Mouse (Mus musculus): ENCODE data around the gene Shc2.

The Shc2 gene

DNA sequence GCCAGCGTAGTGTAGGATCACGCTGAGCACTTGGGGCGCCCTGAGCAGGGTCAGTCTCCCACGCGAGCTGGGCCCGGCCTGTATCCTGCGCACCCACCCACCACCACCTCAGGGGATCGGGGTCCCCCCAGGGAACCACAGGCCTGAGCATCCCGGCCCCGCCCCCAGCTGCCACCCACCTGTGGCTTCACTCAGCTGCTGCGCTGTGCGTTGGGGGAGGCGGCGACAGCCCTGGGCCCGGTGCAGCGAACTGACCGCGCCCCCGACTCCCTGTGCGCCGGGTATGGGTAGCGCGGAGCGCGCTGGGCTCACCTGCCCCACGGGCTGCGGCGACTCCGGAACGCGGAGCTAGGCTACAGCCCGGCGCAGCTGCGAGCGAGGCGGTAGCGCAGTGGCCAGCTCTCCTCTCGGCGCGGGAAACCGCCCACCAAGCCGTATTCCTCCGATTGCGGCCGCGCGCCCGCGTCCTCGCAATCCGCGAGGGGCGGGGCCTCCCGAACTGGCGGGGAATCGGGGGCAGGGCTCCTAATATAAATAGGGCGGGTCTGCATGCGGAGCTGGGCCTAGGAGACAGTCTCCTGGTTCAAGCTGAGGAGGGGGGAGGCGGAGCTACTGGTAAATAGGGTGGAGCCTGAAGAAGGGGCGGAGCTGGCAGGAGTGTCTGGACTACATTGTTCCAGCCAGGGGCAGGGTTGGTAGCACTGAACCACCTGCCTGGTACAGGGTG is 24.0 kb downstream of the Shc2 start, which contains the start of gene C2cd4c:
Gene C2cd4c, minus strand, starts transcription at position 448 of the 727 bp plus-strand sequence.
- DNase-seq (ENCODE audit: low read depth): no peak

DNA sequence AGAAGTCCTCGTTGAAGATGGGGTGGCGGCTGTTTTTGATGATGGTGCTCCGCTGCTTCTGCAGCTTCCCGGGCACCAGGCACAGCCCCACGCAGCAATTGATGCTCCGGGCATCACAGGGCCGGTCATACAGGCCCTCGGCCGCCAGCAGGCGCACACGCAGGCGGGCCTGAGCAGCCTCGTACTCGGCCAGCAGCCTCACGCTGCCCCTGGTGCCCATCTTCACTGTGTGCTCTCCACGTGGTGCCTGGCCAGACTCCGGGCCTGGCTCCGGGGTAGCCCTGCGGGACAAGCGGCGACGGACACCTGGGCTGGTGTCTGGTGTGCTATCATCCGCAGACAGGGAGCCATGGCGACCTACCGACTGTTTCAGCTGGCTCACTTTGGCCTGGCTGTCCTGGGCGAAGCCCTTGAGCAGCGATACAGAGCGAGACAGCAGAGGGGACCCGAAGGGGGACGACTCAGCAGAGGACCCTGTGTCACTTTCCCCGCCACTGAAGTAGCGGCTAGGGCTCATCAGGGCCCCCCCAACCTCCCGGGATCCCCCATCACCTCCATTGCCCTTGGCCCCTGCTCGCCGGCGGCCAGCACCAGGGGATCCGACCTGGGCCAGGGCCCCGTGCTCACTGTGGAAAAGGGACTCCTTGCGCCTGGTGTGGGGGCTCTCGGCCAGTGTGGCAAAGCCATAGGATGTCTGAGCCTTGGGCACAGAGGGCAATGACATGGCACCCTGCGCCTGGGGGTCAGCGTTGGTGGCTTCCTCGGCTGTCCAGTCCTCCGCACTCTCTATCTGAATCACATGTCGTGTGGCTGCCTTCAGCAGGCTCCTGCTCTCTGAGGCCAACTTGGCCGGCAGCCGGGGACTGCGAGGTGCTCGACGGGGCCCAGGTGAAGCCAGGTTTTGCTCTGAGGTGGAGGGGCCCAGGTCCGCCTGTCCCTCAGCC is 25.3 kb downstream of the Shc2 start:
- no peak for DNase-seq (ENCODE audit: low read depth)

DNA sequence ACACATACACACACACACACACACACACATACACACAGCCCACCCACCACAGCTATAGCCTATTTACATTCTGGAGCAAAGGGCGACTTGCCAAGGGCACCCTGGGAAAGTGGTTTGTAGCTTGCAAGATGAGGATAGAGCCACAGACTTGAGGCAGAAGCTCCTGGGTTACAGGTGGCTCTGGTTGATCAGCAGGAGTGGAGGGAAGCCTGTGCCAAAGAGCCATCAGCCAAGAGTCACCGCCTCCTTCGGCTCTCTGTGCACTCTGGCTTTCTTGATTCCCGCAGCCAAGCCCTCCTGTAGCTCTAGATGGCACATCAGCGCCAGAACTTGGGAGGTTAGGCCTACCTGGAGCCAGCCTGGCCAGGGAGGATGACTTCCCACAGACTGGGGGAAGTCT is 26.4 kb downstream of the Shc2 start:
- DNase-seq (ENCODE audit: low read depth): no peak

DNA sequence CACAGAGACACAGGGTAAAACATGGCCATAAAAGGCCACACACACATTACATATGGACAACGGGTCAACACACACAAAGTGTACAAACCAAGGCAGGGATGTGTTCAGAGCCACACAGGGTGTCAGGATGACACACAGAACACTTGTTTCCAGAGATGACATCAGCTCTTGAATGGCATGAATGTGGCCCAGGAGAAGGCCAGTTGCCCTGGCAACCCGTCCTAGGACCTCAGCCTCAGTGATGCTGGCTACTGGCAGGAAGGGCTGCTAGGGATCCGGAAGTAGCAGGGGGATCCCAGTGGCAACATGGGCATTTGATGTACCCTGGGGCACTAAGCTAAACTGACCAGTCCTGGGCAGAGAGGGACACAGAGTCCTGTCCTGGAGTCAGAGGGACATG is 28.4 kb downstream of the Shc2 start:
- no peak for DNase-seq (ENCODE audit: low read depth)

DNA sequence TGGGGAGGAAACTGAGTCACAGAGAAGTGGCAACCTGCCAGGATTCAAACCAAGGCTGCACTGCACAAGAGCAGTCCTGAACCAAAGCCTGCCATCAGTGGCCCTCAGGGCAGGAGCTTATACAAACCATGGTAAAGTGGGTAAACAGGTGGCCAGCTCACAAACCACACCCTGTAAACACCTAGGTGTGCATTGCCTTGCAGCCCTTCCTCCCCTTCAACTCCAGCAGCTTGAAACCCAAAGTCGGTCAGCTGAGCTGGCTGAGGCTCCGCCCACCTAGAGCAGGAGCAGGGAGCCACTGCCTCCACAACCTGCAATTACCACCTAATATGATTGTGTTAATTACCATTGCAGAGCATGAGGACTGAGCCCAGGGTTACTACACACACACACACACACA is 29.8 kb downstream of the Shc2 start:
- DNase-seq (ENCODE audit: low read depth): no peak

DNA sequence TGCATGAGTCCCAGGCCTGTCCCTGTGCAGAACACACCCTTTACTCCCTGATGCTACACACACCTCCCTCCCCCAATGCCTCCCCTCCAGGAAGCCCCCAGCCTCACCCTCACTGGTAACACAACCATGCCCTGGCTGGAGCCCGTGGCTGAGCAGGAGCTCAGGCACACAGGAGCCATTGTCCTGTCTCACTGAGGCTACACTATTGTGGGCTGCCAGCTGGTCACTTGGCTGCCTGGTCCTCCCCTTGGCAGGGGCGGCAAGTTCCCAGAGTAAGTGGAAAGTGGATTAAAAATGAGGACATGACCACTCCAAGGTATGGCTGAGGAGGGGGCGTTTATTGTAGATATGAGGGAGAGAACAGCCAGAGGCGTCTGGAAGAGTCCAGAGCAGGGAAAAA is 31.2 kb downstream of the Shc2 start:
- DNase-seq (ENCODE audit: low read depth): no peak

DNA sequence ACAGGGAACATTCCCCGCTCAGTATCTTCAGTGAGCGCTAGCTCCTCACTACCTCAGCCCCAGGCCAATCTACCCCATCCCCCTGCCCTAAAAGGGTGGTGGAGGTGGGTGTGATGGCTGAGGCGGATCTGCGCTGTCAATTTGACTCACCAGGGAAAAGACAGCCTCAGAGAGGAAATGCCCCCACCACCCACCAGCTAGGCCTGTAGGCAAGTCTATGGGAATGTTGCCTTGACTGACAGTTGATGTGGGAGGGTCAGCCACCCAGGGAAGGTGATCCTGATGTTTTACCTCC is 39.8 kb downstream of the Shc2 start:
- no peak for DNase-seq (ENCODE audit: low read depth)

DNA sequence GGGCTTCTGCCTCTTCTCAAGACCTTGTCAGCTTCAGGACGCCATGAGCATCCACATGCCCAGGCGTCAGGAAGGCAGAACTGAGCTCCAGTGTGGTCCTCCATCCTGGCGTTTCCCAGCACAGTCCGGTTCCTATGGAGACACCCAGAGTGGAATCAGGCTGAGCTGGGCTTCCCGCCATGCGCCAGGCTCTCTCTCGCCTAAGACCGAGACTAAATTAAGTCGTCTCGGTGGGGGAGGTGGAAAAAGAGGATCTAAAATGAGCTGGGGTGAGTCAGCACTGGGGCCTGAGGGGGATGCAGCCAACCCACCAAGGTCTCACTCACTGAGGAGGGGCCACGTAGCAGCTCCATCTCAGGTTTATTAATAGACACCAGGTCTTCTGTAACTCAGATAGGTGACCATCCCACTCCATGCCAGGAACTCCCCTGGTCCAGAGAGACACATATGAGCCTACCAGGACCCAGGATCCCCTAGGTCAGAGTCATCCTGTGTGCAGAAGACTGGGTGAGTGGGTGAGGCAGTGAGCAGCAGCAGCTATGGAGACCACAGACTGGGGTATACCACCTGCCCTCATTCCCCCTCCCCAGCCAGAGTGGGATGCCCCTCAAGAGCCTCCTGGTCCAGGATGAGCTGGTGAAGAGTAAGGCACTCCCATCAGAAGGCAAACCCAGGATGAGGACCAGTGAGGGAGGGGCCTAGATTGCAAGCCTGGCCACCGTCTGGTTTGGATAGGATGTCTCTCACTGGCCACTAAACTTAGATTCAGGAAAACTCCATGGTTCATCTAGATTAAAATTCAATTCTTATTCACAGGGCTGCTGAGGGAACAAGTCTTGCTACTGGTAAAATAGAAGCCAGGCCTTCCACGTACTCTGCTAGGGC is 40.4 kb downstream of the Shc2 start:
- no peak for DNase-seq (ENCODE audit: low read depth)

DNA sequence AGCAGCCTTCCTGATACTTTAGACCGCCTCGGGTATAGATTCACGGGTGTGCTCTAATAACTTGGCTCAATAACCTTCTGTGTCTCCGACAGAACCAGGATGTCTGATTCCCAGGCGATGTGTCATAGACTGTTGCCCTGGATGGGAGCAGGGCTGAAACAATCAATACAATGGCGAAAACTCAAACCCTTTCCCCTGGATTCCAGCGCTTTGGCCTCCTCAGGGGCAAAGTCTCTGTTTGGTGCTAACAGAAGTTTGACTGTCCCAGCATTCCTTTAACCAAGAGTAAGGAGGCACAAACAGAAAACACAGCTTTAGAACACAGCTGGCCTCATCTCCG is 42.2 kb downstream of the Shc2 start:
- no peak for DNase-seq (ENCODE audit: low read depth)

DNA sequence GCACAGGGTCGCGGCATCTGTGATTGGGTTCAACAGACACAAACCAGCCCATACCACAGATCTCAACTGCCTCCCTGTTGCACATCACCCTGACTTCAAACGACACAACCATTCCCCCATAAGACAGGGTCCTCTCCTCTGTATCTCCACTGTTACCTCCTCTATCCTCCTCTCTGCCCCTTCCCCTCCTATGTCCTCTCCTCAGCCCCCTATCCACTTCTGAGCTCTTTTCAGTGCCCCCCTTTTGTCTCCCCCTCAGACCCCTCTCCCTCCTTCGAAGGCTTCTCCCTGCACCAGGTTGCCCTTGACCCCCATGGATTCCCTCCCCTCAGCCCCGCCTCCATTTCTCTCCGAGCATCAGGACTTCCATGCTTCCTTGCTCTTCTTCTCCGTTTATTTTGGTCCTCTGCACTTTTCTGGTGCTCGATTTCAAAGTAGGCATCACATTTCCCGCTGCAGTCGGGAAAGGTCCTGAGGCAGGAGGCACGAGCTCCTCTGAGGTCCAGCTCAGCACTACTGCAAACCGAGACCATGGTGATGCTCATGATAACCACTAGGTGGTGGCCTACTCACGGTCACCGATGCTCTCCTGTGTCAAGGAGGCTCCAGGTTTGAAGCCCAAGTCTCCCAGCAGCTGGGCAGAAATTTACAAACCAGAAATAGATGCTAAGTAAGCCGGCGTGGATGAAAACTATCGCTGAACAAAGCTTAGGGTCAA is 42.7 kb downstream of the Shc2 start:
- peak; percentile 44 for DNase-seq (ENCODE audit: low read depth)

DNA sequence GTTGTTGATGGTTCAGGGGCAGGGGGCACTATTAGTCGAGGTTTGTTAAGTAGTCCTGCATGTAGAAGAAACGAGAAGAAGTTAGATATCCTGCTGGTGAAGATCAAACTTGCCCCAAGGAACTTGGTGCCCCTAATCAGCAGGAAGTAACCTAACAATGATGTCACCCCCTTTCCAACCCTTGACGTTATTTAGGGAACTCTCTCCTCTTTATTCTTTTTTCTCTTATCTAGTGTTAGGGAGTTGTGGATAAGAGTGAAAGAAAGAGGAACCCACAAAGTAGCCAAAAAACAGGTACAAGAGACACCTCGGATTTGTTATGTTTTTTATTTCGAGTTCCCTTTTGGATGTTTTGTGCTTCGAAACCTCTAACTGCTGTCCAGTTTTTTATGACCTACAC is 43.6 kb downstream of the Shc2 start:
- DNase-seq (ENCODE audit: low read depth): no peak

DNA sequence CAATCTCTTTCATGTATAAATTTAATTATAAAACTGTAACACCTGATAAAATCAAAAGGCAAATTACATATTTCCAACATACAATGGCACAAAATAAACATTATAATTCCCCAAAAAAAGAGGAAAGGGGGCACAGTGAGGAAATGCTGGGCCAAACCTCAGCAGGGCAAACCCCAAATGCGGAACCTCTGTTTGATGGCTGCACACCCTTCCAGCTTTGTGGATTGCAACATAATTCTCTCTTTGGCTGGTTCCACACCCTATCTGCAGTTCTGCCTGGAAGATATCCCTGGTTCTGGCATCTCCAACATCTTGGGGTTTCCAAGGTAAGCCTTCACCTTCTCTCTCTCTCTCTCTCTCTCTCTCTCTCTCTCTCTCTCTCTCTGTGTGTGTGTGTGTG is 47.0 kb downstream of the Shc2 start:
- no peak for DNase-seq (ENCODE audit: low read depth)

DNA sequence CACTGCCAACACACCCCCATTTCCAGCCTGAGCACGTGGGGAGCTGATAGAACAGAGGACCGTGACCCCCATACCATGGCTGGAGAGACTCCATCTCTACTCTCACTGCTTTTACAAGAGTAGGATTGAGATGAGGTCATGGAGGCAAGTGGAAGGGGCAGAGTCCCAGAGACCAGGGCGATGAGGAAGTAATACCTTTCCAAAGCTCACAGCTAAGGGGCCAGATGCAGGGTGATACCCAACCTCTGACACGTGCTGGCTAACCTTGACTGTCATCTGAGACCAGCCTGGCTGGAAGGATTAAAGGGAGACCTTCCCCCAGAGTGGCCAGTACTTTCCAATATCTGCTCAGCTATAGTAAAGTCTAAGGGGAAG is 50.0 kb downstream of the Shc2 start:
- DNase-seq (ENCODE audit: low read depth): no peak

DNA sequence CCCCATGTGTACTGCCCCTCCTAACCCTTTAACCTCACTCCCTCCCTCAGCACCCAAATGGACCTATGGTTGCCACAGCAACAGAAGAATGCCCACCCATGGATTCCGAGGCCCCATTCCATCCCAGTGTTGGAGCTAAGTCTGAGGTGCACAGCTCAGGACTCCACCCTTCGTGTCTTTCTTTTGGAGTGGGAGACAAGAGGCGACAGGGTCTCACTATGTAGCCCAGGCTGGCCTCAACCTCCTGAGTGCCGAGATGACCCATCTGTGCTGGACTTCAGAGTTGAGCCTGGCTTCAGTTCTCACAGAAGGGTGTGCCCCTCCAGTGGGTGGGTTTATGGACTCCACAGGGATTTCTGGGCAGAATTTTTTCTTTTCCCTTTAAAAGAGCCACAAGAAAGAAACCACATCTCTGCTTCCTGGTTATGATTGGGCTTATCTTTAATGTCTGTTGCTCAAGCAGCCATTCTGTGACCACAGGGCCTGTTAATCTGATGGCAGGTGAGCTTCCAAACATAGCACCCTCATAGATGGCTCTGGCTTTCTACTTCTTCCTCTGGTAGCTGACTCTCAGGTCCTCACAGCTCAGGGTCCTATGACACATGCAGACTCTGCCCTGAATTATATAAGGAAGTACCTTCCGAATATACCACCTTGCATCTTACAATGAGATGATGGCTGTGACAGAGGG is 50.5 kb downstream of the Shc2 start, which contains the start of gene Theg:
Gene Theg, minus strand, starts transcription at position 271 of the 691 bp plus-strand sequence.
- no peak for DNase-seq (ENCODE audit: low read depth)

DNA sequence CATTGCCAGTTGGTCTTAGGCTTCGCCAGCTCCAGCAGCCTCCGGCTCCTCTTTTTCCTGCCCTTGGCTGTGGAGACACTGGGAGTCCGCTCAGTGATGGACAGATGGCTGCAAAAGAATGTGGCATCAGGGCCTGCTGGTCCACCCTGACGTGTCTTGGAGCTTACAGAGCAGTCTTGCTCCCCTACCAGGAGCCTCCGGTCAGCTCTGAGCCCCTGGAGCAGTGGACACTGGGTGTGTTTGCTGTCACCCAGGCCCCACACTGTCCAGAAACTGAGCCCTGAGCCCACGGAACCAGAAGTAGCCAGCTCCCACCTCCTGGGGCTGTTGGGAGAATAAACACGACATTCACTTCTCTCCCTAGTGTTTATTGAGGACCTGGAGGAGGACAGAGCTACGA is 51.5 kb downstream of the Shc2 start:
- no peak for DNase-seq (ENCODE audit: low read depth)

DNA sequence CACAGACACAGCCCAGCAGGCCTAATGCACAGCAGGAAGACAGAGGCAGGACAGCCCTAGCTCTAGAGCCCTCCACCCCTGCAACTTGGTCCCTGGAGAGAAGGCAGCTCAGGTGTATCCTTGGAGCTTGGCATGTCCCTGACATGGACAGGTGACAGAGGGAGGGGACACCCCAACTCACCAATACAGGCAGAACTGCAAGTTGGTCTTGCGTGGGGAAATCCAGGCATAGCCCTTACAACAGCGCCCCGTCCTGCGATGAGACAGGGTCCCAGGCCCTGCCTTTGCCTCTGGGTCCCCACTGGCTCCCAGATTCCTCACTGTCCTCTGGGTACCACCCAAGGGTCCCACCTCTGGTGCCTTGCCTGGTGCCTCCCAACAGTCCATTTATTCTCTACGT is 52.0 kb downstream of the Shc2 start:
- DNase-seq (ENCODE audit: low read depth): no peak

DNA sequence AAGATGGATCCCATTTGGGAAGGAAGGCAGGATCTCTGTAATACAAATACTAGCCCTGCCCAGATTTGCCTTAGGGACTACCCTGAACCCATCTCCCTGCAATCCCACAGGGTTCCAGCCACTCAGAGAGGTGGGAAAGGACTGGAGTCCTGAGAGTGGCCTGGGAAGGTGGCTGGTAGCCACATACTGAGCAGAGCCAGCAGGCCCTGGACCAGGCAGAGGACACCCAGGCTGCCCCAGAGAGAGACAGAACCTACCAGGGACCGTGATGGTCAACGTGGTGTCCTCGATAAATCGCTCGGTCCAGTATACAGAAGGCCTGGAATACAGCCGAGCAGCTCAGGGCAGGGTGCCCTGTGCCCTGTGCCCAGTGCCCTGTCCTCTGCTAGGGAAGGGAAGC is 52.6 kb downstream of the Shc2 start:
- DNase-seq (ENCODE audit: low read depth): no peak

DNA sequence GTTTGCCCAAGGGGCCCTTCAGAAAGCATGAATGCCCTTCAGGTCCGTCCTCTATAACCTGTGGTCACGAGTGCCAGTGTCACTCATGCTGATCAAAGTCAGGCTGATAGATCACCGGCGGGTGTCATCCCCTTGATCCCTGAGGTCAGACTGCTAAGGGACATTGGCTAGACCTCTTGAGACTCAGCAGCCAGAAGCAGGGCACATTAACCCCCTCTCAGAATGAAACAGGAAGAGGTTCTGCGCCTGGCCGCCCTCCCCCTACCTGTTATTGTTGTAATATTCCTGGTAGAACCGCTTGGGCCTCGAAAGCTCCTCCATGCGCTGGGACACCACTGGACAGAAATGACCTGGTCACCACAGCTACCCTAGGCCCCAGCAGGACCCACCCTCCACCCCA is 53.3 kb downstream of the Shc2 start:
- DNase-seq (ENCODE audit: low read depth): no peak

DNA sequence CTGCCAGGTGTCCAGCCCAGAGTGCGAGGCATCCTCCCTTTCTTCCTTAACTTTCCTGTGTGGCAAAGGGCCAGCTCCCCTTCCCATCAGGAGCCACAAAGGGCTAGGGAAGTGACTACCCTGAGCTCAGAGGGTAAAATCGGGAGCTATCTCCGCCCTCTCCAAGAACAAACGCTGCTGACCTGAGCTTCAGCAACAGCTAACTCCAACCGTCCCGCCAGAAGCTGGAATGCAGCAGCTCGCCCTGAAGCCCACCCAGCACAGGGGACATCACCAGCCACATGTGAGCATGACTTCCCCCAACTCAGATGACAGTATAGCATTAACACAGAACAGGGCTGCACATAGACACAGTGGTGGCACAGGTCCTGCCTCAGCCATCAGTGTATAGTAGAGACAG is 53.7 kb downstream of the Shc2 start:
- DNase-seq (ENCODE audit: low read depth): no peak

DNA sequence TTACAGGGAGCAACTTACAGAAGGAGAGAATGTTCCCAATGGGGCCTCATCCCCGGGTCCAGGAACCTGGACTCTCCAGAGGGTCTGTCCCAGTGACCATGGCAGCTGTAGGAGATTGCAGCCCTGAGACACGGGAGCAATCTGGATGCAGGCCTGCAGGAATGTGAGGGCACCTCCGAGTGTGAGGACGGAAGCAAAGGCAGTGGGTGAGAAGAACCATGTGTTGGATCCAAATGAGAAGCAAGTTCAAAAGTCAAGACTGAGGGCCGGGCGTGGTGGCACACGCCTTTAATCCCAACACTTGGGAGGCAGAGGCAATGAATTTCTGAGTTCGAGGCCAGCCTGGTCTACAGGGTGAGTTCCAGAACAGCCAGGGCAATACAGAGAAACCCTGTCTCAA is 56.2 kb downstream of the Shc2 start:
- no peak for DNase-seq (ENCODE audit: low read depth)

DNA sequence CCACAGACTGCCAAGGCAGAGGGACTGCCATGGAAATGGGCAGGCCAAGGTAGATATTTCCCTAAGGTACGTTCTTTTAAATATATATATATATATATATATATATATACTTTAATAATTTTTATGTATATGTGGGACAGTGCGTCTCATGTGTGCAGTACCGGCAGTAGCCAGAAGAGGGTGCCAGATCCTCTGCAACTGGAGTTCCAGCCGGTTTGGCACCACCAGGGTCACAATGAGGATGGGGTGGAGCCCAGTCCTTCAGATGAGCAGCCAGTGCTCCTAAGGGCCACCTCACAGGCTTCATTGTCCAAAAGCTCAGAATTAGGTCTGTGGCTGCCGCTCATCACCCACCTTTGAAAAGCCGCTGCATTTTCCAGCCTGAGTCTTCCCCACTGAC is 56.9 kb downstream of the Shc2 start:
- DNase-seq (ENCODE audit: low read depth): peak; percentile 1
